Mouse (Mus musculus): Measurements from ENCODE around the gene Klrb1f.

The Klrb1f gene

GRCm38 (mm10) chr6:129102858-129103555, 57.3 kb downstream of the Klrb1f start:
- POLR2A ChIA-PET: no interaction called here

More at GRCm38 (mm10) chr6:129102858-129103555, 57.3 kb downstream of the Klrb1f start:
- CTCF ChIA-PET: interaction anchor here in 1 of 4 experiments (0.6 kb wide), 1 partner anchor 125 kb away, joined by 3 read pairs; no protein-coding TSS in a partner anchor

Measured in embryonic stem cell, embryonic (primary cell).